Mouse (Mus musculus): ENCODE data around the gene Gm27179.
"Not testable (repeated sequence)": the region's sequence is repeated elsewhere in the genome, so short reads cannot be mapped to it uniquely, and the experiment has no call there.

GRCm38 (mm10) chr14:69544033-69544432 is 31.7 kb upstream of the Gm27179 start:
- not testable (repeated sequence) for TF ChIP-seq CTCF (conservative IDR thresholded peaks at IDR 0.05; ENCODE audit: insufficient read depth, insufficient read length, low read depth, low read length); POLR2A (IDR thresholded peaks at IDR 0.05; ENCODE audit: low read depth, low read length)
